Mouse (Mus musculus) heart, postnatal 4 days (tissue): ENCODE data around the gene Smarcc2. TPM values are rescaled to one million over a fixed set of nuclear protein-coding genes. Genes with fewer than 3 reads are reported as not detected.

Experiments used
- DNase-seq: peaks from one replicate; pipeline ENCODE4 v3.0.0; 2021
- total RNA-seq, 2 experiments: library from RNA; stranded (reverse); gene quantifications; 2 replicates each; pipeline ENCODE4 v1.2.3; 2021

Smarcc2 gene
- 10 to 100 TPM; 97.0 to 97.3 TPM for total RNA-seq

GRCm38 (mm10) chr10:128458719-128459408 is at the start of gene Smarcc2:
Smarcc2 (plus strand) TSS chr10:128459248.
- DNase-seq: peak; percentile 90

GRCm38 (mm10) chr10:128409692-128410559 is 49.1 kb upstream of the Smarcc2 start:
- DNase-seq: peak; percentile 98

- no peak for DNase-seq
Measured at GRCm38 (mm10) chr10:128410560-128410845, 48.5 kb upstream of the Smarcc2 start.

GRCm38 (mm10) chr10:128411211-128412054 is 47.6 kb upstream of the Smarcc2 start, which contains the start of the genes Nabp2 and Rnf41:
Nabp2 (minus strand) TSS chr10:128411492.
Rnf41 (plus strand) TSS chr10:128411657.
- DNase-seq: peak; percentile 98

GRCm38 (mm10) chr10:128412055-128412381 is 47.0 kb upstream of the Smarcc2 start:
- peak; percentile 59 for DNase-seq

GRCm38 (mm10) chr10:128412558-128412957 is 46.5 kb upstream of the Smarcc2 start:
- DNase-seq: no peak

GRCm38 (mm10) chr10:128413076-128413475 is 46.0 kb upstream of the Smarcc2 start:
- no peak for DNase-seq

GRCm38 (mm10) chr10:128414848-128415247 is 44.2 kb upstream of the Smarcc2 start:
- DNase-seq: no peak

GRCm38 (mm10) chr10:128422426-128422825 is 36.6 kb upstream of the Smarcc2 start:
- no peak for DNase-seq

GRCm38 (mm10) chr10:128424604-128425003 is 34.4 kb upstream of the Smarcc2 start:
- no peak for DNase-seq

- no peak for DNase-seq
Measured at GRCm38 (mm10) chr10:128425260-128425659, 33.8 kb upstream of the Smarcc2 start.

GRCm38 (mm10) chr10:128429052-128429451 is 30.0 kb upstream of the Smarcc2 start:
- DNase-seq: no peak

- DNase-seq: no peak
Measured at GRCm38 (mm10) chr10:128429454-128429853, 29.6 kb upstream of the Smarcc2 start.

GRCm38 (mm10) chr10:128433417-128433816 is 25.6 kb upstream of the Smarcc2 start:
- DNase-seq: no peak

GRCm38 (mm10) chr10:128434681-128435080 is 24.4 kb upstream of the Smarcc2 start:
- DNase-seq: no peak

GRCm38 (mm10) chr10:128435186-128435823 is 23.7 kb upstream of the Smarcc2 start:
- DNase-seq: peak; percentile 82

- no peak for DNase-seq
Measured at GRCm38 (mm10) chr10:128435873-128436272, 23.2 kb upstream of the Smarcc2 start.

- DNase-seq: no peak
Measured at GRCm38 (mm10) chr10:128436376-128436775, 22.7 kb upstream of the Smarcc2 start.

- DNase-seq: no peak
Measured at GRCm38 (mm10) chr10:128438675-128439279, 20.3 kb upstream of the Smarcc2 start.

GRCm38 (mm10) chr10:128440407-128440806 is 18.6 kb upstream of the Smarcc2 start:
- peak; percentile 37 for DNase-seq

GRCm38 (mm10) chr10:128441324-128442119 is 17.5 kb upstream of the Smarcc2 start:
- no peak for DNase-seq
